Mouse (Mus musculus) CD4-positive, CD25-positive, alpha-beta regulatory T cell, adult 9 weeks (primary cell): ENCODE measurements around the gene Stmnd1. TPM values are rescaled to one million over a fixed set of nuclear protein-coding genes. Genes with fewer than 3 reads are reported as not detected.

Source experiments
- polyA plus RNA-seq: library from polyadenylated mRNA; unstranded; fragments of 100-300 nt; shearing (Covaris generic); gene quantifications from one replicate; pipeline ENCODE4 v1.2.1, GENCODE M21; 2017

Gene Stmnd1
- polyA plus RNA-seq: not detected

DNA sequence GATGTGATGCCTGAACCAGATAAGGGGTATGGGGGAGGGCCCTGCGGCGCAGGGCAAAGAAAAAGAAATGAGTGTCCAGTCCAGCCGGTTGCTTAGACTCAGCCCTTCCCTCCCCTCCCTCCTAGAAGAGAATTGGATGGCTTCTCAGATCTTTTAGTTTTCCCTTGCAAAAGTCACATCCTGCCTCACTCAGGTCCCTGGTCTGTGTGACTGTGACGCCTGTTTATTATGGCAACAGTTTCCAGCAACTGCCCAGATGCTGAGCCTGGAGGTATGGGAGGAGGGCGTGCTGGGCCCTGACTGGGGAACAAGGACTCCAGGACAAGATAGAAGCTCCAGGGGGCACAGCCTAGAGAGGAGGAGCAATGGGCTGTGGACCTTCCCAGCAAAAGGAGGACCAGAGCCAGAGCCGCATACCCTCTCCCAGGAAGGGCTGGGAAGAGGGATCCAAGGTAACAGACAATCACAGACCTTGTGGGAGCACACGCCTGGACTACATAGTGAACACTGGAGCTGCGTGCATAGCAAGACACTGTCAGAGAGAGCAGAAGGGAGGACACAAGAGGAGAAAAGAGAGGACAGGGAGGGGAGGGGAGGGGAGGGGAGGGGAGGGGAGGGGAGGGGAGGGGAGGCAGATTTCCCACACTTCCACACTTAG is at the start of gene Stmnd1:
Stmnd1 (plus strand) TSS at position 269 of the 658 bp plus-strand sequence.

Other genes with a start within 250 kb of the Stmnd1 start
- gene Rbm24, start 144.7 kb downstream of the Stmnd1 start, polyA plus RNA-seq: not detected
- 0.83 TPM for gene Cap2, start 228.1 kb downstream of the Stmnd1 start, polyA plus RNA-seq